Mouse (Mus musculus) stomach, embryonic 15.5 days (tissue): ENCODE results near the gene Irf7. TPM values are rescaled to one million over a fixed set of nuclear protein-coding genes. Genes with fewer than 3 reads are reported as not detected.

Experiments used
- ATAC-seq: fragments of 200-750 bp; cut with Nextera tagmentation; 2 replicates; pipeline ENCODE4 v1.8.0; 2017; ENCODE audit warnings: low read depth, moderate number of reproducible peaks, moderate TSS enrichment; ENCODE audit not compliant: insufficient read depth, low FRiP score
- H3K27ac ChIP-seq: fragments of 300-500 bp; sonication (generic); 2 replicates; pipeline ENCODE4 v1.5.1; 2015; ENCODE audit warnings: mild to moderate bottlenecking, inconsistent platforms
- H3K27me3 ChIP-seq: fragments of 300-500 bp; sonication (generic); replicated peaks from 2 replicates; pipeline ENCODE4 v1.6.1; 2015; ENCODE audit warnings: inconsistent platforms
- H3K36me3 ChIP-seq: fragments of 300-500 bp; sonication (generic); 2 replicates; pipeline ENCODE4 v1.6.1; 2015; ENCODE audit warnings: inconsistent platforms
- H3K4me1 ChIP-seq: fragments of 300-500 bp; sonication (generic); 2 replicates; pipeline ENCODE4 v1.6.1; 2015; ENCODE audit warnings: inconsistent platforms
- H3K4me2 ChIP-seq: fragments of 300-500 bp; sonication (generic); 2 replicates; pipeline ENCODE4 v1.6.1; 2015; ENCODE audit warnings: mild to moderate bottlenecking, inconsistent platforms
- H3K4me3 ChIP-seq: fragments of 300-500 bp; sonication (generic); replicated peaks from 2 replicates; pipeline ENCODE4 v1.5.1; 2015; ENCODE audit warnings: inconsistent platforms
- H3K9ac ChIP-seq: fragments of 300-500 bp; sonication (generic); 2 replicates; pipeline ENCODE4 v1.6.1; 2015; ENCODE audit warnings: inconsistent platforms
- H3K9me3 ChIP-seq: fragments of 300-500 bp; sonication (generic); 2 replicates; pipeline ENCODE4 v1.6.1; 2016; ENCODE audit warnings: inconsistent platforms
- WGBS: fragments of 180-500 bp; shearing (Covaris S2); methylation state at CpG from one replicate; pipeline ENCODE4 v1.1.7; 2015; 5-methylcytosine and 5-hydroxymethylcytosine counted together
- polyA plus RNA-seq: library from polyadenylated mRNA; unstranded; fragments of >200 nt; fragmentation: Nextera tagmentation; extraction: Ambion mirVana; gene quantifications from 2 replicates; pipeline ENCODE4 v1.2.1, GENCODE M21; 2015

The Irf7 gene
- polyA plus RNA-seq, 1 experiment from 2014 or later = 5.7 TPM

- H3K27me3 ChIP-seq = no peaks in the 10 kb centered on the region
- ATAC-seq = no peak
- H3K4me1 ChIP-seq = peaks cover 22% of the 10 kb centered on the region
- H3K27ac ChIP-seq = no peak overlapping the region
- no peaks in the 10 kb centered on the region for H3K9me3 ChIP-seq
- 44% methylated on average over 6 of the region's 6 CpGs for WGBS
- H3K9ac ChIP-seq = peak overlapping the region; percentile 96; the same call in 1 of the 2 replicates
- peak overlapping the region; percentile 75 for H3K4me2 ChIP-seq
- H3K36me3 ChIP-seq = peaks cover 32% of the 10 kb centered on the region
- peak overlapping the region; percentile 98 for H3K4me3 ChIP-seq
Observed at GRCm38 (mm10) chr7:141229702-141230101, 36.6 kb downstream of the Irf7 start.

GRCm38 (mm10) chr7:141228279-141229067 lies 37.8 kb downstream of the Irf7 start, which contains the start of gene Phrf1:
TSS of gene Phrf1 (plus strand) at chr7:141228784.
- Histone ChIP-seq H3K4me1 (peaks cover 22% of the 10 kb centered on the region), H3K27me3 (no peaks in the 10 kb centered on the region), H3K4me2 (peak within 1 kb of the TSS; percentile 75), H3K9ac (peak within 1 kb of the TSS; percentile 96), H3K36me3 (peaks cover 20% of the 10 kb centered on the region), H3K27ac (peak within 1 kb of the TSS; percentile 93), H3K9me3 (no peaks in the 10 kb centered on the region), H3K4me3 (peak within 1 kb of the TSS; percentile 98)
- under 1% methylated on average over 76 of the region's 76 CpGs for WGBS
- ATAC-seq = peak; percentile 90

GRCm38 (mm10) chr7:141227796-141228195 lies 38.5 kb downstream of the Irf7 start:
- no peak overlapping the region for H3K27ac ChIP-seq
- H3K9me3 ChIP-seq = no peaks in the 10 kb centered on the region
- 73% methylated on average over 4 of the region's 4 CpGs for WGBS
- peaks cover 13% of the 10 kb centered on the region for H3K36me3 ChIP-seq
- no peak for ATAC-seq
- peak overlapping the region; percentile 50 for H3K4me2 ChIP-seq
- no peak overlapping the region for H3K9ac ChIP-seq
- peaks cover 23% of the 10 kb centered on the region for H3K4me1 ChIP-seq
- H3K27me3 ChIP-seq = no peaks in the 10 kb centered on the region
- H3K4me3 ChIP-seq = no peak overlapping the region

- Histone ChIP-seq H3K4me3 (no peak overlapping the region), H3K9me3 (no peaks in the 10 kb centered on the region), H3K27me3 (no peaks in the 10 kb centered on the region), H3K36me3 (0 out of 2 replicates have a peak, but pooled peaks cover 6% of the 10 kb centered on the region), H3K4me2 (no peak overlapping the region), H3K9ac (no peak overlapping the region), H3K27ac (no peak overlapping the region), H3K4me1 (peaks cover 32% of the 10 kb centered on the region)
- no peak for ATAC-seq
- 84% methylated on average over 6 of the region's 6 CpGs for WGBS
Observed at GRCm38 (mm10) chr7:141226535-141226934, 39.7 kb downstream of the Irf7 start.

GRCm38 (mm10) chr7:141222696-141223215 lies 43.5 kb downstream of the Irf7 start:
- H3K27me3 ChIP-seq = no peaks in the 10 kb centered on the region
- peak overlapping the region; percentile 93 for H3K27ac ChIP-seq
- H3K4me2 ChIP-seq = peak overlapping the region; percentile 83
- no peak overlapping the region for H3K9ac ChIP-seq
- 79% methylated on average over 4 of the region's 4 CpGs for WGBS
- H3K4me1 ChIP-seq = peaks cover 39% of the 10 kb centered on the region
- H3K4me3 ChIP-seq = no peak overlapping the region; the same call in 1 of the 2 replicates
- H3K36me3 ChIP-seq = no peaks in the 10 kb centered on the region
- ATAC-seq = no peak
- no peaks in the 10 kb centered on the region for H3K9me3 ChIP-seq

- no peak for ATAC-seq
- no peaks in the 10 kb centered on the region for H3K27me3 ChIP-seq
- peak overlapping the region; percentile 93 for H3K27ac ChIP-seq
- peaks cover 45% of the 10 kb centered on the region for H3K4me1 ChIP-seq
- no peaks in the 10 kb centered on the region for H3K9me3 ChIP-seq
- H3K9ac ChIP-seq = no peak overlapping the region
- H3K36me3 ChIP-seq = no peaks in the 10 kb centered on the region
- WGBS = 6% methylated on average over 8 of the region's 8 CpGs
- peak overlapping the region; percentile 83 for H3K4me2 ChIP-seq
- peak overlapping the region; percentile 62 for H3K4me3 ChIP-seq
Observed at GRCm38 (mm10) chr7:141222126-141222467, 44.2 kb downstream of the Irf7 start.

- Histone ChIP-seq H3K9ac (peak overlapping the region; percentile 84), H3K4me1 (peaks cover 51% of the 10 kb centered on the region), H3K9me3 (no peaks in the 10 kb centered on the region), H3K27me3 (no peaks in the 10 kb centered on the region), H3K27ac (peak overlapping the region; percentile 93), H3K36me3 (no peaks in the 10 kb centered on the region), H3K4me2 (peak overlapping the region; percentile 83), H3K4me3 (peak overlapping the region; percentile 62)
- peak; percentile 97 for ATAC-seq
- 4% methylated on average over 44 of the region's 44 CpGs for WGBS
Observed at GRCm38 (mm10) chr7:141221249-141222125, 44.8 kb downstream of the Irf7 start.

GRCm38 (mm10) chr7:141220377-141220776 lies 45.9 kb downstream of the Irf7 start:
- H3K4me2 ChIP-seq = peak overlapping the region; percentile 83
- ATAC-seq = no peak
- H3K9ac ChIP-seq = no peak overlapping the region
- peak overlapping the region; percentile 62; the same call in 1 of the 2 replicates for H3K4me3 ChIP-seq
- WGBS = 81% methylated on average over 1 of the region's 1 CpGs
- no peaks in the 10 kb centered on the region for H3K27me3 ChIP-seq
- H3K4me1 ChIP-seq = peaks cover 59% of the 10 kb centered on the region
- peak overlapping the region; percentile 85 for H3K27ac ChIP-seq
- H3K36me3 ChIP-seq = no peaks in the 10 kb centered on the region
- H3K9me3 ChIP-seq = no peaks in the 10 kb centered on the region

GRCm38 (mm10) chr7:141219558-141220099 lies 46.7 kb downstream of the Irf7 start:
- 83% methylated on average over 1 of the region's 1 CpGs for WGBS

GRCm38 (mm10) chr7:141218557-141219133 lies 47.6 kb downstream of the Irf7 start:
- Histone ChIP-seq H3K9ac (no peak overlapping the region), H3K27me3 (no peaks in the 10 kb centered on the region), H3K4me3 (no peak overlapping the region), H3K27ac (peak overlapping the region; percentile 54), H3K4me2 (peak overlapping the region; percentile 19; the same call in 1 of the 2 replicates), H3K36me3 (no peaks in the 10 kb centered on the region), H3K4me1 (peaks cover 69% of the 10 kb centered on the region), H3K9me3 (no peaks in the 10 kb centered on the region)
- WGBS = 80% methylated on average over 5 of the region's 5 CpGs
- ATAC-seq = no peak

More at GRCm38 (mm10) chr7:141219558-141220099, 46.7 kb downstream of the Irf7 start:
- peak overlapping the region; percentile 83; the same call in 1 of the 2 replicates for H3K4me2 ChIP-seq
- peaks cover 65% of the 10 kb centered on the region for H3K4me1 ChIP-seq
- H3K4me3 ChIP-seq = no peak overlapping the region
- no peak for ATAC-seq
- H3K27me3 ChIP-seq = no peaks in the 10 kb centered on the region
- no peaks in the 10 kb centered on the region for H3K9me3 ChIP-seq
- H3K9ac ChIP-seq = no peak overlapping the region
- H3K27ac ChIP-seq = peak overlapping the region; percentile 40; the same call in 1 of the 2 replicates
- H3K36me3 ChIP-seq = no peaks in the 10 kb centered on the region

- Histone ChIP-seq H3K4me1 (peaks cover 69% of the 10 kb centered on the region), H3K27ac (peak overlapping the region; percentile 54), H3K4me2 (peak overlapping the region; percentile 96), H3K4me3 (peak overlapping the region; percentile 71; the same call in 1 of the 2 replicates), H3K9me3 (no peaks in the 10 kb centered on the region), H3K9ac (no peak overlapping the region), H3K36me3 (no peaks in the 10 kb centered on the region), H3K27me3 (no peaks in the 10 kb centered on the region)
- no peak for ATAC-seq
- WGBS = 58% methylated on average over 3 of the region's 3 CpGs
Observed at GRCm38 (mm10) chr7:141218141-141218540, 48.1 kb downstream of the Irf7 start.
